Mouse (Mus musculus): ENCODE data around the gene Rdh5. TPM values are rescaled to one million over a fixed set of nuclear protein-coding genes. Genes with fewer than 3 reads are reported as not detected.

The Rdh5 gene
- polyA plus RNA-seq, 2 experiments, result 12.1 to 13.6 TPM

GRCm38 (mm10) chr10:128902409-128902988 lies 20.2 kb downstream of the Rdh5 start:
- Histone ChIP-seq H3K27me3 (ENCODE audit: control insufficient read depth, insufficient read depth, low read length) (no peaks in the 10 kb centered on the region), H3K36me3 (replicated peaks; ENCODE audit: control insufficient read depth, insufficient read depth, low read depth) (no peaks in the 10 kb centered on the region), H3K27ac (no peak overlapping the region), H3K9me3 (ENCODE audit: control insufficient read depth, low read length) (no peaks in the 10 kb centered on the region), H3K4me3 (ENCODE audit: insufficient read depth in 1 of 2, low read depth in 2 of 2, low read length in 2 of 2) (no peak overlapping the region), H3K4me1 (replicated peaks; ENCODE audit: control insufficient read depth in 2 of 2, insufficient read depth in 2 of 2, low read length in 1 of 2) (0 out of 4 replicates have a peak, but pooled peaks cover 0 to 3% of the 10 kb centered on the region in 2 experiments), H3K9ac (replicated peaks) (no peak overlapping the region), H3K4me2 (ENCODE audit: low read depth) (no peak overlapping the region)
- no peak for DNase-seq (ENCODE audit: low read depth in 3 of 3, low spot score in 3 of 3)
- TF ChIP-seq CTCF (IDR thresholded peaks at IDR 0.05; ENCODE audit: low read depth) (no peak), EP300 (IDR thresholded peaks at IDR 0.05; ENCODE audit: low read depth) (no peak)
- no peak for ATAC-seq (ENCODE audit: insufficient read depth)
- 17% methylated on average over 3 of the region's 3 CpGs for WGBS (ENCODE audit: insufficient replicate concordance)

GRCm38 (mm10) chr10:128901409-128901808 lies 21.3 kb downstream of the Rdh5 start:
- no peak overlapping the region for H3K27ac ChIP-seq
- ATAC-seq (ENCODE audit: insufficient read depth), result peak; percentile 16; the same call in 1 of the 2 replicates
- H3K4me2 ChIP-seq (ENCODE audit: low read depth), result no peak overlapping the region
- H3K9me3 ChIP-seq (ENCODE audit: control insufficient read depth, low read length), result no peaks in the 10 kb centered on the region
- TF ChIP-seq CTCF (IDR thresholded peaks at IDR 0.05; ENCODE audit: low read depth), result no peak
- TF ChIP-seq EP300 (IDR thresholded peaks at IDR 0.05; ENCODE audit: low read depth), result no peak
- 0 out of 4 replicates have a peak, but pooled peaks cover 0 to 3% of the 10 kb centered on the region in 2 experiments for H3K4me1 ChIP-seq (replicated peaks; ENCODE audit: control insufficient read depth in 2 of 2, insufficient read depth in 2 of 2, low read length in 1 of 2)
- H3K36me3 ChIP-seq (replicated peaks; ENCODE audit: control insufficient read depth, insufficient read depth, low read depth), result no peaks in the 10 kb centered on the region
- no peak overlapping the region for H3K4me3 ChIP-seq (ENCODE audit: insufficient read depth in 1 of 2, low read depth in 2 of 2, low read length in 2 of 2)
- no peak overlapping the region for H3K9ac ChIP-seq (replicated peaks)
- peaks cover 7% of the 10 kb centered on the region for H3K27me3 ChIP-seq (ENCODE audit: control insufficient read depth, insufficient read depth, low read length)
- 34% methylated on average over 1 of the region's 1 CpGs for WGBS (ENCODE audit: insufficient replicate concordance)
- no peak for DNase-seq (ENCODE audit: low read depth in 3 of 3, low spot score in 3 of 3)

GRCm38 (mm10) chr10:128900698-128901097 lies 22.0 kb downstream of the Rdh5 start, which contains the start of gene Cd63:
Cd63 (plus strand) TSS chr10:128900989.
- Histone ChIP-seq H3K4me3 (ENCODE audit: insufficient read depth in 1 of 2, low read depth in 2 of 2, low read length in 2 of 2) (no peak within 1 kb of the TSS), H3K27me3 (ENCODE audit: control insufficient read depth, insufficient read depth, low read length) (peaks cover 14% of the 10 kb centered on the region), H3K4me2 (ENCODE audit: low read depth) (no peak within 1 kb of the TSS), H3K36me3 (replicated peaks; ENCODE audit: control insufficient read depth, insufficient read depth, low read depth) (no peaks in the 10 kb centered on the region), H3K4me1 (replicated peaks; ENCODE audit: control insufficient read depth in 2 of 2, insufficient read depth in 2 of 2, low read length in 1 of 2) (0 out of 4 replicates have a peak, but pooled peaks cover 0 to 3% of the 10 kb centered on the region in 2 experiments), H3K27ac (no peak within 1 kb of the TSS), H3K9me3 (ENCODE audit: control insufficient read depth, low read length) (no peaks in the 10 kb centered on the region), H3K9ac (replicated peaks) (no peak within 1 kb of the TSS)
- ATAC-seq (ENCODE audit: insufficient read depth), result no peak
- whole genome bisulfite sequencing (ENCODE audit: insufficient replicate concordance), result 58% methylated on average over 3 of the region's 3 CpGs
- TF ChIP-seq EP300 (IDR thresholded peaks at IDR 0.05; ENCODE audit: low read depth), result no peak
- no peak for TF ChIP-seq CTCF (IDR thresholded peaks at IDR 0.05; ENCODE audit: low read depth)
- no peak for DNase-seq (ENCODE audit: low read depth in 3 of 3, low spot score in 3 of 3)

- TF ChIP-seq EP300 (IDR thresholded peaks at IDR 0.05; ENCODE audit: low read depth) (no peak), CTCF (IDR thresholded peaks at IDR 0.05; ENCODE audit: low read depth) (no peak)
Measured at GRCm38 (mm10) chr10:128899759-128900490, 22.8 kb downstream of the Rdh5 start.

GRCm38 (mm10) chr10:128897501-128897900 lies 25.2 kb downstream of the Rdh5 start:
- no peaks in the 10 kb centered on the region for H3K9me3 ChIP-seq (ENCODE audit: control insufficient read depth, low read length)
- H3K36me3 ChIP-seq (replicated peaks; ENCODE audit: control insufficient read depth, insufficient read depth, low read depth), result no peaks in the 10 kb centered on the region
- 5% methylated on average over 1 of the region's 1 CpGs for WGBS (ENCODE audit: insufficient replicate concordance)
- H3K4me1 ChIP-seq (replicated peaks; ENCODE audit: control insufficient read depth in 2 of 2, insufficient read depth in 2 of 2, low read length in 1 of 2), result 0 out of 4 replicates have a peak, but pooled peaks cover 0 to 5% of the 10 kb centered on the region in 2 experiments
- no peak for DNase-seq (ENCODE audit: low read depth in 3 of 3, low spot score in 3 of 3)
- H3K27me3 ChIP-seq (ENCODE audit: control insufficient read depth, insufficient read depth, low read length), result peaks cover 35% of the 10 kb centered on the region
- no peak overlapping the region for H3K9ac ChIP-seq (replicated peaks)
- TF ChIP-seq EP300 (IDR thresholded peaks at IDR 0.05; ENCODE audit: low read depth) (no peak), CTCF (IDR thresholded peaks at IDR 0.05; ENCODE audit: low read depth) (no peak)
- H3K27ac ChIP-seq, result no peak overlapping the region
- H3K4me3 ChIP-seq (ENCODE audit: insufficient read depth in 1 of 2, low read depth in 2 of 2, low read length in 2 of 2), result no peak overlapping the region
- ATAC-seq (ENCODE audit: insufficient read depth), result no peak
- H3K4me2 ChIP-seq (ENCODE audit: low read depth), result no peak overlapping the region

More at GRCm38 (mm10) chr10:128899759-128900490, 22.8 kb downstream of the Rdh5 start:
- DNase-seq (ENCODE audit: low read depth in 3 of 3, low spot score in 3 of 3) (no peak), ATAC-seq (ENCODE audit: insufficient read depth) (no peak)
- Histone ChIP-seq H3K27ac (no peak overlapping the region), H3K27me3 (ENCODE audit: control insufficient read depth, insufficient read depth, low read length) (peaks cover 16% of the 10 kb centered on the region), H3K4me3 (ENCODE audit: insufficient read depth in 1 of 2, low read depth in 2 of 2, low read length in 2 of 2) (no peak overlapping the region), H3K4me1 (replicated peaks; ENCODE audit: control insufficient read depth in 2 of 2, insufficient read depth in 2 of 2, low read length in 1 of 2) (0 out of 4 replicates have a peak, but pooled peaks cover 0 to 5% of the 10 kb centered on the region in 2 experiments), H3K9me3 (ENCODE audit: control insufficient read depth, low read length) (no peaks in the 10 kb centered on the region), H3K9ac (replicated peaks) (no peak overlapping the region), H3K4me2 (ENCODE audit: low read depth) (no peak overlapping the region), H3K36me3 (replicated peaks; ENCODE audit: control insufficient read depth, insufficient read depth, low read depth) (no peaks in the 10 kb centered on the region)
- WGBS (ENCODE audit: insufficient replicate concordance), result 51% methylated on average over 6 of the region's 6 CpGs
